Mouse (Mus musculus): ENCODE results near the gene Adamts3.

- TF ChIP-seq CTCF (IDR thresholded peaks at IDR 0.05; ENCODE audit: control insufficient read depth, insufficient read depth, insufficient read length) (no peak), MYOG (IDR thresholded peaks at IDR 0.05; ENCODE audit: control insufficient read depth, extremely low read depth, insufficient read length) (no peak), MYOD1 (IDR thresholded peaks at IDR 0.05; ENCODE audit: control insufficient read depth, insufficient read length, low read depth) (no peak), USF1 (IDR thresholded peaks at IDR 0.05; ENCODE audit: low read depth) (no peak)
These were observed 205.0 kb downstream of the Adamts3 start for GRCm38 (mm10) chr5:89678148-89678547.

Measured in C2C12 (cell line).